Mouse (Mus musculus) megakaryocyte, embryonic 14.5 days (primary cell): Measurements from ENCODE around the gene Exoc1.

Experiments used
- FLI1 ChIP-seq: IDR thresholded peaks from 2 replicates; pipeline ENCODE4 v1.6.1; 2012; ENCODE audit warnings: low read length, inconsistent platforms, mixed read lengths
- GATA1 ChIP-seq: IDR thresholded peaks from 3 replicates; pipeline ENCODE4 v1.6.1; 2012; ENCODE audit warnings: mixed read lengths, low read length, inconsistent platforms, borderline replicate concordance

DNA sequence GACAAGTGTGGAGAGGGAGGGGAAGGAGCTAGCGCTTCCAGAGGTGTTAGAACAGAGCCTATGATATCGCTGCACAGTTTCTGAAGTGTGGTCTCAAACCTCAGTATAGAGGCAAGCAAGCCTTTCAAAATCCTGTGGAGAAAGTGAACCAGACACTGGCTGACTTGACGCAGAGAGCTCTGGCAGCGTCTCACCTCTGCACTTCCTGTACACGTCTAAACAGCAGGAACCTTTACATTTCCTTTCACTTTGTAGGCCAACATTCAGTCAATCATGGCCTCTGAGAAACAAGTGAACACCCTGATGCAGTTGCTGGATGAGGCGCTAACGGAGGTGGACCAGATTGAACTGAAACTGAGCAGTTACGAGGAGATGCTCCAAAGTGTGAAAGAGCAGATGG is 14.1 kb downstream of the Exoc1 start:
- TF ChIP-seq GATA1 (no peak), FLI1 (no peak)
